Mouse (Mus musculus) liver, embryonic 13.5 days (tissue): ENCODE data around the gene Mypop. TPM values are rescaled to one million over a fixed set of nuclear protein-coding genes. Genes with fewer than 3 reads are reported as not detected.

Experiments used
- ATAC-seq: fragments of 200-750 bp; cut with Nextera tagmentation; 2 replicates; pipeline ENCODE4 v1.8.0; 2017; ENCODE audit warnings: low read depth, mild to moderate bottlenecking, moderate number of reproducible peaks, moderate library complexity
- DNase-seq: peaks from one replicate; pipeline ENCODE4 v3.0.0; 2022
- H3K27ac ChIP-seq: fragments of 300-500 bp; sonication (generic); 2 replicates; pipeline ENCODE4 v1.5.1; 2015; ENCODE audit warnings: moderate library complexity, mild to moderate bottlenecking, inconsistent platforms
- H3K27me3 ChIP-seq: fragments of 300-500 bp; sonication (generic); 2 replicates; pipeline ENCODE4 v1.6.1; 2015; ENCODE audit warnings: mild to moderate bottlenecking, inconsistent platforms
- H3K36me3 ChIP-seq: fragments of 300-500 bp; sonication (generic); 2 replicates; pipeline ENCODE4 v1.6.1; 2015; ENCODE audit warnings: mild to moderate bottlenecking, inconsistent platforms
- H3K4me1 ChIP-seq: fragments of 300-500 bp; sonication (generic); replicated peaks from 2 replicates; pipeline ENCODE4 v1.6.1; 2015; ENCODE audit warnings: inconsistent platforms
- H3K4me2 ChIP-seq: fragments of 300-500 bp; sonication (generic); 2 replicates; pipeline ENCODE4 v1.6.1; 2015; ENCODE audit warnings: inconsistent platforms, mild to moderate bottlenecking, moderate library complexity
- H3K4me3 ChIP-seq: fragments of 300-500 bp; sonication (generic); replicated peaks from 2 replicates; pipeline ENCODE4 v1.5.1; 2015; ENCODE audit warnings: mild to moderate bottlenecking, inconsistent platforms
- H3K9ac ChIP-seq: fragments of 300-500 bp; sonication (generic); 2 replicates; pipeline ENCODE4 v1.6.1; 2015; ENCODE audit warnings: mild to moderate bottlenecking, inconsistent platforms
- H3K9me3 ChIP-seq: fragments of 300-500 bp; sonication (generic); replicated peaks from 2 replicates; pipeline ENCODE4 v1.6.1; 2016; ENCODE audit warnings: inconsistent platforms
- WGBS: fragments of 180-500 bp; shearing (Covaris S2); methylation state at CpG from one replicate; pipeline ENCODE4 v1.1.7; 2015; ENCODE audit not compliant: insufficient replicate concordance; 5-methylcytosine and 5-hydroxymethylcytosine counted together
- polyA plus RNA-seq: library from polyadenylated mRNA; unstranded; fragments of >200 nt; fragmentation: Nextera tagmentation; extraction: Ambion mirVana; gene quantifications from 2 replicates; pipeline ENCODE4 v1.2.1, GENCODE M21; 2015

Gene Mypop
- polyA plus RNA-seq, 1 experiment from 2014 or later, result 0.37 TPM

DNA sequence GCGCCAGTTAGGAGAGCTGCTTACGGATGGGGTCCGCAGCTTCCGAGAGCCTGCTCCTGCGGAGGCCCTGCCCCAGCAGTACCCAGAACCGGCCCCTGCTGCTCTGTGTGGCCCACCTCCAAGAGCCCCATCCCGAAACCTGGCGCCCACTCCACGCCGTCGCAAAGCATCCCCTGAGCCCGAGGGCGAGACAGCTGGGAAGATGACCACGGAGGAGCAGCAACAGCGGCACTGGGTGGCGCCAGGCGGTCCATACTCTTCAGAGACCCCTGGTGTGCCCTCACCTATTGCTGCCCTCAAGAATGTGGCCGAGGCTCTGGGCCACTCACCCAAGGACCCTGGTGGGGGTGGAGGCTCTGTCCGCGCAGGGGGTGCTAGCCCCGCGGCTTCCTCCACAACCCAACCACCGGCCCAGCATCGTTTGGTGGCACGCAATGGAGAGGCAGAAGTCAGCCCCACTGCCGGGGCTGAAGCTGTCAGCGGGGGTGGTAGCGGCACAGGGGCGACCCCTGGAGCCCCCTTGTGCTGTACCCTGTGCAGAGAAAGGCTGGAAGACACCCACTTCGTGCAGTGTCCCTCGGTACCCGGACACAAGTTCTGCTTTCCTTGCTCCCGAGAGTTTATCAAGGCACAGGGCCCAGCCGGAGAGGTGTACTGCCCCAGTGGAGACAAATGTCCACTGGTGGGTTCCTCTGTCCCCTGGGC, 14.5 kb downstream of the Mypop start:
- peak overlapping the region; percentile 90 for H3K9ac ChIP-seq

DNA sequence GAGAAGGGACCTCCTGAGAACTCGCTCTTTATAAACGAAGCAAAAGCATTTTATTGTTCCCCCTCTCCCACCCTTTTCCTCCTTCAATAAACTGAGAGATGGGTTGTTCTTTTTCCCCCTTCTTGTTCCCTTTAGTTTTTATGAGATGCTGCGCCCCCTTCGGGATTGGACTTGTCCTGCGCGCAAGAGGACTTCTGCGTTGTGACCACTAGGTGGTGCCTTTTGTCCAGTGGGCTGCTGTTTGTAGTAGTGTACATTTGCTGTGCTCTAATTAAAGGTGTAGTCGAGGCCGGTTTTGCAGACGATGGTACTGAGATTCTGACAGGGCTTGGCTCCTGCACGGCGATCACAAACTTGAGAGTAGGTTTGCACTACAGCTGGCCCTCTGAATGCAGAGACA, 15.4 kb downstream of the Mypop start:
- H3K27me3 ChIP-seq, result no peaks in the 10 kb centered on the region
- H3K9ac ChIP-seq, result 0 out of 2 replicates have a peak overlapping the region, but pooled peaks have one; percentile 9
- peak; percentile 70 for DNase-seq
- H3K4me3 ChIP-seq, result peak overlapping the region; percentile 84
- H3K4me1 ChIP-seq, result peaks cover 72% of the 10 kb centered on the region
- 4% methylated on average over 12 of the region's 12 CpGs for WGBS
- H3K36me3 ChIP-seq, result peaks cover 18% of the 10 kb centered on the region
- peak overlapping the region; percentile 48; the same call in 1 of the 2 replicates for H3K27ac ChIP-seq
- peak overlapping the region; percentile 99 for H3K4me2 ChIP-seq
- no peaks in the 10 kb centered on the region for H3K9me3 ChIP-seq
- ATAC-seq, result no peak

More for the DNA sequence above, 14.5 kb downstream of the Mypop start:
- peaks cover 77% of the 10 kb centered on the region for H3K4me1 ChIP-seq
- peak overlapping the region; percentile 84 for H3K4me3 ChIP-seq
- H3K36me3 ChIP-seq, result peaks cover 18% of the 10 kb centered on the region
- no peak for DNase-seq
- no peaks in the 10 kb centered on the region for H3K27me3 ChIP-seq
- peak overlapping the region; percentile 99 for H3K4me2 ChIP-seq
- no peak for ATAC-seq
- H3K9me3 ChIP-seq, result no peaks in the 10 kb centered on the region
- no peak overlapping the region for H3K27ac ChIP-seq
- WGBS, result 77% methylated on average over 34 of the region's 34 CpGs

DNA sequence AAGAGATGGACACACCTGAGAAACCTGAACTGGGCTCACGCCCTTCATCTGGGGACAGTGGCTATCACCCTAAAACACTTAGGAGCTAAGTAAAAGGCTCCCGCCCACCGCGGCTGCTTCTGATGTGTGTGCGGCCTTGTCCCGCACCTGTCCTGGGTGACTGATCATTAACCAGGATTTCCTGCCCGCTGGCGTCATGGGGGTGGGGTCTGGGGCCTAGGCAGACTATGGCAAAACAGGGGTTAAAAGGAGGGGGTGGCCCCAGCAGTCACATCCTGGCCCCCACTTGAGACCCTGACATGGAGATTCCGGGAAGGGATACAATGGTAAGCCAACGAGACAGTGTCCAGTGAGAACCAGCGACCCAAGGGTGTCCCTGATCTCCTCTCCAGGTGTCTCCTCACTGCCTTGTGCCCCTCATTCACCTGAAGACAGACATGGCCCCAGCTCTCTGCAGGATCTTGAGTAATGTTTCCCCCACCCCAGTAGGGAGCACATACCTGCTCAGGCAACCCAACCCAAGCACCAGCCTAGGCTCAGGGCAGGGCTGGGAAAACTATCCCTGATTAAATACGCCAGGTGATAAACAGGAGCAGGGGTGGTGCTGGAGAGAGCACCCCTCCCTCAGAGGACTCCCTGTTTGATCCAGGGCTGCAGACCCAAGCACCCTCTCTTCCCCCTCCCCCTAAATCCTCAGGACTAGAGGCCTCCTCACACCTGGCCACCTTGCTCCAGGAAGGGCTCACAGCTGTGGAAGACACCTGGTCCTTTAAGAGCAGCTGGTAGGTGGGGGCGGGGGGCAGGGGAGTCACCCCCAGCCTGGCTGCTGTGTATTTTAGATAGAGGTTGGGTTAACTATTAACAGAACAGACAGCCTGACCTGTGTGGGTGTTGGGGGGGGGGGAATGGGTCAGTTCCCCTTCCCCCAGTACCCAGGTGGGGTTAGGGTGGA, 16.3 kb downstream of the Mypop start:
- H3K4me3 ChIP-seq, result 0 out of 2 replicates have a peak overlapping the region, but pooled peaks have one; percentile 21
- DNase-seq (no peak), ATAC-seq (peak; percentile 4)
- H3K9ac ChIP-seq, result 0 out of 2 replicates have a peak overlapping the region, but pooled peaks have one; percentile 7
- H3K9me3 ChIP-seq, result no peaks in the 10 kb centered on the region
- 0 out of 2 replicates have a peak, but pooled peaks cover 2% of the 10 kb centered on the region for H3K27me3 ChIP-seq
- peak overlapping the region; percentile 99 for H3K4me2 ChIP-seq
- 67% methylated on average over 13 of the region's 13 CpGs for whole genome bisulfite sequencing
- peak overlapping the region; percentile 63 for H3K27ac ChIP-seq
- H3K4me1 ChIP-seq, result peaks cover 72% of the 10 kb centered on the region
- H3K36me3 ChIP-seq, result peaks cover 18% of the 10 kb centered on the region

DNA sequence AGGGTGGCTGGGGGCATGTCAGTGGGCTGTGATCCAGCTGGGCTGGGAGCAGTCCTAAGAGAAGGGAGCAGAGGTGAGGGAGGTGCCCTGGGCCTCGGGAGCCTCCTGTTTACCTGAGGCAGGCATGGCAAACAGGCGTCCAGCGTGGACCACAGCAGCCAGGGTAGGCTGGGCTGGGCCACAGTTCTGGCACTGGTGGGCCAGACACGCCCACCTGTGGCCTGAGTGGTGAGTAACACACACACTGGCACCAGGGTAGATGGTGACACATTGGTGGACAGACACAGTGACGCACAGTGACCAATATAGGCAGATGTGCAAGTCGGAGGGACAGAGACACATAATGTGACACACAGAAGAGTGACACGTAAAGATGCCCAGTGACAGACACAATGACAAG, 19.5 kb downstream of the Mypop start:
- Histone ChIP-seq H3K27ac (peak overlapping the region; percentile 34), H3K36me3 (peaks cover 20% of the 10 kb centered on the region), H3K9me3 (no peaks in the 10 kb centered on the region), H3K27me3 (peaks cover 15% of the 10 kb centered on the region; the same call in 1 of the 2 replicates), H3K4me2 (no peak overlapping the region), H3K4me1 (peaks cover 58% of the 10 kb centered on the region), H3K4me3 (no peak overlapping the region), H3K9ac (no peak overlapping the region)
- 63% methylated on average over 7 of the region's 7 CpGs for WGBS
- DNase-seq, result no peak
- ATAC-seq, result peak; percentile 3; the same call in 1 of the 2 replicates

DNA sequence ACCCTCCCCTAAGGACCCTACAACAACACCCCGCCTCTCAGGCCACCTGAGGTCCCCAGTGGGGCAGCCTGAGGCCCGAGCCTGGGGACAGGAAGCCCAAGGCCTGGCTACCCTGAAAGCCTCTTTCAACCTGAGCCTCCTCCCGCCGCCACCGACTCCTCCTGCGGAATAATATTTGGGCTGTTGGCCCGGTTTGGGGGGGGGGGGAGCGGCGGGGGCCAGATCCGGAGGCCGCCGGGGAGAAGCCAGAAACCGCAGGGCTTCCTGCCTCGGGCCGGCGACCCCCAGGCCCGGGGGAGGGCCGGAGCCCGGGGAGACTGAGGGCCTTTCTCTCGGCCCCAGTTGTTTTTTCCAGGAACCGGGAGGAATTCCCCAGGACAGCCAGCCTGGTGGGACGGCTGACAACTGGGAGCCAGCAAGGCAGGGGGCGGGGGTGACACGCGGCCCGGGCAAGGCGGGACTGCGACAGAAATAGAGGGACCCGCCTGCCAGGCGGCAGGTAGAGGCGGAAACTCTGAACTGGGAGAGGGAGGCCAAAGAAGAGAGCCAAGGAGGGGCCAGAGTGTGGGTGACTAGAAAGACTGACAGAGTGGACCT, 21.1 kb downstream of the Mypop start:
- peaks cover 15% of the 10 kb centered on the region; the same call in 1 of the 2 replicates for H3K27me3 ChIP-seq
- no peak for DNase-seq
- WGBS, result 3% methylated on average over 31 of the region's 31 CpGs

DNA sequence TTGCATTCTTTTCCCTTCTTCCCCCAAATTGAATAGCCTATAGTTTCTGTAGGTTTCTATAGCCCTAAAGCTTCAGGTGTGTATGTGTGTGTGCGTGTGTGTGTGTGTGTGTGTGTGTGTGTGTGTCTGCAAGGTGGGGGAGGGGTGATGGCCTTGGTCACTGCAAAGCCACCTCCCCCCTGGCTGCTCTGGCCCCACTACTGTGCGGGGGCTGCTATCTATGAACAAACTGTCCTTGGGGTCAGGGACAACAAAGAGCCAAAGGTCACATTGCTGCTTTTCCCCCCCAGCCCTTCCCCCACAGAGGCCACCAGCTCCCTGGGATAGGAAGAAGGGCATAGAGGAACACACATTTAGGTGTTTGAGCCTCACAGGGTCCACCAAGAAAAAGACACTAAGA, 21.8 kb downstream of the Mypop start:
- H3K27ac ChIP-seq, result peak overlapping the region; percentile 78; the same call in 1 of the 2 replicates
- peaks cover 37% of the 10 kb centered on the region for H3K4me1 ChIP-seq
- peaks cover 15% of the 10 kb centered on the region; the same call in 1 of the 2 replicates for H3K27me3 ChIP-seq
- DNase-seq (no peak), ATAC-seq (peak; percentile 58)
- H3K9ac ChIP-seq, result 0 out of 2 replicates have a peak overlapping the region, but pooled peaks have one; percentile 62
- no peak overlapping the region for H3K4me3 ChIP-seq
- no peaks in the 10 kb centered on the region for H3K9me3 ChIP-seq
- peaks cover 9% of the 10 kb centered on the region; the same call in 1 of the 2 replicates for H3K36me3 ChIP-seq
- H3K4me2 ChIP-seq, result peak overlapping the region; percentile 60
- WGBS, result 14% methylated on average over 2 of the region's 2 CpGs

More for the DNA sequence above, 21.1 kb downstream of the Mypop start:
- H3K9me3 ChIP-seq, result no peaks in the 10 kb centered on the region
- H3K4me2 ChIP-seq, result peak overlapping the region; percentile 60
- peak overlapping the region; percentile 38 for H3K4me3 ChIP-seq
- H3K4me1 ChIP-seq, result peaks cover 43% of the 10 kb centered on the region
- peaks cover 10% of the 10 kb centered on the region for H3K36me3 ChIP-seq
- H3K27ac ChIP-seq, result peak overlapping the region; percentile 78
- peak; percentile 34 for ATAC-seq
- H3K9ac ChIP-seq, result peak overlapping the region; percentile 62

DNA sequence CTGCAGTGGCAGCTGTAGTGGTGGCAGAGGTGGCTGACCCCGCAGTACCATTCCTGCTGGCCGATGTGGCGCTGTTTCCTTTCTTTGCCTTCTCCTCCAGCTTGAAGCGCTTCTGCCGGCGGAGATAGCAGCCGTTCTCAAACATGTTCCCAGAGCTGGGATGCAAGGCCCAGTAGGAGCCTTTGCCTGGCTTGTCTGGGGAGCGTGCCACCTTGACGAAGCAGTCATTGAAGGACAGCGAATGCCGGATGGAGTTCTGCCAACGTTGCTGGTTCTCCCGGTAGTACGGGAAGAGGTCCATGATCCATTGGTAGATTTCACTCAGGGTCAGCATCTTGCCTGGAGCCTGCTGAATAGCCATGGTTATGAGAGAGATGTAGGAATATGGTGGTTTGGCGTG, 23.4 kb downstream of the Mypop start:
- 62% methylated on average over 15 of the region's 15 CpGs for WGBS
- Histone ChIP-seq H3K9ac (no peak overlapping the region), H3K4me2 (no peak overlapping the region), H3K4me1 (peaks cover 29% of the 10 kb centered on the region), H3K4me3 (no peak overlapping the region), H3K9me3 (no peaks in the 10 kb centered on the region), H3K36me3 (peaks cover 9% of the 10 kb centered on the region; the same call in 1 of the 2 replicates), H3K27me3 (peaks cover 17% of the 10 kb centered on the region; the same call in 1 of the 2 replicates), H3K27ac (no peak overlapping the region)
- DNase-seq (no peak), ATAC-seq (no peak)

DNA sequence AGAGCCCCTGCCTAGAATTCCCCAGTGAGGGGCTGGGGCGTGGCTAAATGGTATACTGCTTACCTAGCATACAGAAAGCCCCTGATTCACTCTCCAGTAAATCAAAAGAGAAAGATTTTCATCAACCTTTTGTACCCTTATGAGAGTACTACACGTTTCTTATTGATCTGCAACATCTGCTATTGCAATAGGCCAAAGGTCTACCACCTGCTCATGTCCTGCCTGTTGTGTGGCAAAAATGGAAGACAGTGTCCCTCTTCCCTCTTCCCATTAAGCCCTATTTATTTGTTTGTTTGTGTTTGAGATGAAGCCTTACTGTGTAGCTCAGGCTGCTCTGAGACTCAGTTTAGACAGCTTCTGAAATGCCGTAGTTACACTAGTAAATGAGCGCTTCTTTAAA, 25.0 kb downstream of the Mypop start:
- DNase-seq, result no peak
- peaks cover 9% of the 10 kb centered on the region; the same call in 1 of the 2 replicates for H3K36me3 ChIP-seq
- no peak overlapping the region; the same call in 1 of the 2 replicates for H3K27ac ChIP-seq
- no peak for ATAC-seq
- no peak overlapping the region for H3K4me2 ChIP-seq
- no peaks in the 10 kb centered on the region for H3K9me3 ChIP-seq
- H3K4me1 ChIP-seq, result peaks cover 18% of the 10 kb centered on the region
- peaks cover 33% of the 10 kb centered on the region for H3K27me3 ChIP-seq
- H3K9ac ChIP-seq, result no peak overlapping the region
- WGBS, result 69% methylated on average over 4 of the region's 4 CpGs
- no peak overlapping the region for H3K4me3 ChIP-seq

DNA sequence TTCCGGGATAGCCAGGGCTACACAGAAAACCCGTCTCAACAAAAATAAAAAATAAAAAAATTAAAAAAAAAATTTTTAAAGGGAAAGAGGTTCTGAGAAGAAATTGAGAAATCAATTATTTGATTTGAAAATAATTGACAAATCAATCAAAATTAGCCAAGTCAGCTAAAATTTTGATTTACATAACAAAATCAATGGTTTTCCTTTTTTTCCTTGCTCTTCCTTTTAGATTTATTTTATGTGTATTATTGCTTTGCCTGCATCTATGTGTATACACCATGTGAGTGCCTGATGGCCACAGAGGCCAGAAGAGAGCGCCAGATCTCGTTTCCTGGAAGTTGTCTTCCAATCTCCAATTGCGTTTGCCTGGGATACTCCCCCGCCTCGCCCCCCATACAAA, 26.9 kb downstream of the Mypop start:
- H3K36me3 ChIP-seq, result peaks cover 9% of the 10 kb centered on the region; the same call in 1 of the 2 replicates
- ATAC-seq, result no peak

DNA sequence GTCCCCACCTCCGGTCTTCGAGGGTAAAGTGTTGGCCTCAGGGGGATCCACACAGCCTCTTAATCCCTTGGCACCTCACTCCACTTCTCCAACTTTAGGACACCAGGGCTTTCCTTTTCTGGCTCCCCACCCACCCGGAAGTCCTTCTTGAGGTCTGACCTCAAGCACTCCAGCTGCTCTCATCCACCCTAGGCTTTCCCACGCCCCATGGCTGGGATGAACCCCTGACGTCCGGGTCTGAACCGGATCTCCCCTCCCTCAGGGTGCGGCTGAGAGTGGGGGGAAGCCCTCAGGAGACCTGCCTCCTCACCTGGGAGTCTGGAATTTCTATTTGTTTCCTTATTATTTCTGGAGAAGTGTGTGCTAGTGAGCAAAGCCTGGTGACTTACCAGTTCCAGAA, 30.0 kb downstream of the Mypop start:
- 9% methylated on average over 8 of the region's 8 CpGs for WGBS
- Histone ChIP-seq H3K9me3 (no peaks in the 10 kb centered on the region), H3K36me3 (no peaks in the 10 kb centered on the region), H3K4me2 (peak overlapping the region; percentile 48), H3K4me3 (peak overlapping the region; percentile 98), H3K4me1 (peaks cover 22% of the 10 kb centered on the region), H3K27me3 (peaks cover 47% of the 10 kb centered on the region), H3K27ac (no peak overlapping the region), H3K9ac (0 out of 2 replicates have a peak overlapping the region, but pooled peaks have one; percentile 56)
- ATAC-seq (no peak), DNase-seq (no peak)

More for the DNA sequence above, 26.9 kb downstream of the Mypop start:
- peaks cover 7% of the 10 kb centered on the region; the same call in 1 of the 2 replicates for H3K4me1 ChIP-seq
- 67% methylated on average over 7 of the region's 7 CpGs for WGBS
- H3K4me2 ChIP-seq, result no peak overlapping the region
- no peak for DNase-seq
- no peak overlapping the region for H3K27ac ChIP-seq
- H3K4me3 ChIP-seq, result no peak overlapping the region
- H3K9me3 ChIP-seq, result no peaks in the 10 kb centered on the region
- H3K27me3 ChIP-seq, result peaks cover 44% of the 10 kb centered on the region
- H3K9ac ChIP-seq, result no peak overlapping the region
